Mouse (Mus musculus) cerebellum, adult 18-20 months (tissue): ENCODE results near the gene Tjp2.

ENCODE experiments used
- DNase-seq, 2 experiments: peaks; one replicate each; pipeline ENCODE4 v3.0.0; 2021

Gene Tjp2

DNA sequence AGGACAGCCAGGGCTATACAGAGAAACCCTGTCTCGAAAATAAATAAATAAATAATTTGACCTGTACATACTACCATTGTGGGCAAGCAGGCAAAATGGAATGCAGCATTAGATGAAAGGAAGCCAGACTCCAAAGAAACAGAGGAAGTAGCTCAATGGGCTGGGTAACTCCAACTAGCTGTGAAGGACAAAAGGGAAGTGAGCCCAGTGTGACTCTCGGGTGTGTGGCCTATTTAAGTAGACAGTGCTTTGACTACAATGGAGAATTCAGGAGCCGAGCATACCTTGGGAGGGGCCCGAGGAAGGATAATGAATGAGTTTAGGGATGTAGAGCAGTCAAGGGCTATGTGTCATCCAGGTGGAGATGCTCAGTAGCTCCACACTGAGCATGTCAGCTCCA lies 48.1 kb downstream of the Tjp2 start:
- DNase-seq, result no peak

DNA sequence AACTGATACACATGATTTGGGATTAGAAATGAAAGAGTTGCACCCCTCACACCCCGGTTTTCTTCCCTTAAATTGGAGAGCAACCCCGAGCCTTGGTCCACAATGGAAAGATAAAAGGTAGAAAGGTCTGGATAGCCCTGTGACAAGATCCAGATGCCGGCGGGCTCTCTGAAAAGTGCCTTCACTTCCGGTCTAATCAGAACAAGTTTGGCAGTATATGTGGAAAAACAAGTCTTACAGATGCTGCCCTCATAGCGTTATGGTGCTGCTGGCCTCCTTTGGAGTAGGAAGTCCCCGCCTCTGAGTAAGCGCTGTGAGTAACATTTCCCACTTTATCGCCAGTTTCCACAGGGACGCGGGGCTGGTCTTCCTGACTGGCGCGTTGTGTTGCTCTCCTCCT lies 49.9 kb downstream of the Tjp2 start:
- peak; percentile 23 to 38 for DNase-seq

DNA sequence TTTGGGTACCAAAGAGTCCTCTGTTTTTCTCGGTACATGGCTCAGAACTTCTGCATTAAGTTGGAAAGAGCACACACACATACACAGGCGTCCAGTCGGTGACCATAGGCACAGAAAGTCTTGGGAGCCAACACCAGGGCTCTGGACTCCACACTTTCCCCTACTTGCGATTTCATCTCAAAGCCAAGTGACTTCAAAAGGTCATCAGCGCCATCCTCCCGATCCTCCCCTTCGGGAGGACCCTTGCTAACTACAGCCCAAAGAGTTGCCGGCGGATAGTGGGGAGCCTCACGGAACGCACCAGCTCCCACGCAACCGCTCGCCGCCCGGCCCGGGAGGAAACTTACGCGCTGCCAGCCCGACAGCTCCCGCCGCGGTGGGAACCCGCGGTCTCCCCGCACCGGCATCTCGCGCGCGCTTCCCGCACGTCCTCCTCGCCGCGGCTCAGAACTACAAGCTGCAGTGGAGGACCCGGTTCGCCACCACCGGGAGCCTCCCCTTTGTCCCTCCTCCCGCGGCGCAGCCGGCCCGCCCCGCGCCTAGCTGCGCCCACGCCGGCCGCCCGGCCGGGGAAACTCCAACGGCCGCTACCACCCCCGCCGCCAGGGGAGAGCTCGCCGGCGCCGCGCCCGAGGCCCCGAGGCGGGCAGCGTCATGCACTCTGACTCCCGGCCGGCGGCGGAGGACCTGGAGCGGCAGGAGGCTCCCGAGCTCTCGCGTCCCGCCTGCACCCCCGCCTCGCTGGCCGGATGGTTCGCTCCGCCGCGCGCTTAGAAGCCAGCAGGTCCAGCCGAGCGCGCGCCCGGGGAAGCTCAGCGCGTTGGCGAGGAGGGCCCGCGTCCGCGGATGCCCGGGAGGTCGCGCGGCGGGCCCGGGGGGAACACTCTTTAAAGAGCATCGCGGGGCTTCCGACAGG lies 51.0 kb downstream of the Tjp2 start:
- peak; percentile 97 to 99 for DNase-seq

DNA sequence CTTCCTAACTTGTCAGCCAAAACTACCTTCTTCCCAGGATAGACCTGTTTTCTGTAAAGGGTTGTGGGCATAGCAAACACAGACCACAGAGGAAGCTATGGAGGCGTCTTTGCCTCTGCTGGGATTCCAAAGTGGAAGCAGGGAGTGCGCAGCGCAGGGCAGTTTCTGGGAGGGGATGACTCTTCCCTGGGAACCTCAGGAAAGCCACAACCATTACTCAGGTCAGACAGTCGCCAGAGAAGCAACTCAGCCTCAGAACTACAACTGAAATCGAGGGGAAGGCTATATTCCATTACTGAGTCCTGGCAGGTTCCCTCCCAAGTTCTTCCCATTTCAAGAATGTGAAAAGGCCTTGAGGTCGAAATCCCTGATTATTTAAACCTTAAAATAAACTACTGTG lies 51.8 kb downstream of the Tjp2 start:
- DNase-seq, result peak in 1 of 2 experiments; percentile 7

DNA sequence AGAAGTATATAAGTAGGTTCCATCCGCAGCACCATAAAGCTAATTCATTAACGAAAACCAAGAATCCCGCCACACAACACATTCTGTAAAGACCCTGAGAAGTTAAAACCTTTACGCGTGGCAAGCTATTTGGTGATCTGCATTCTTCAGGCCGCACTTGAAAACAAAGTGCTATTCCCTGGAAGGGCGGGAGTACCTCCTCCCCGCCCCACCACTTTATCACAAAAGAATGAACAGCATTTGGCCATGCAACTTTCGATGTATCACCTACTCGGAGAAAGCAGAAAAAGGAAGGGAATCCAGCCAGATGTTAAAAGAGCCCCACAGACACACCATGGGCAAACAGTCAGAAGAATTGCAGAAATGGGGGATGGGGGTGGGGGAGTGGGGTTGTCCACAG lies 56.3 kb downstream of the Tjp2 start:
- DNase-seq, result no peak

DNA sequence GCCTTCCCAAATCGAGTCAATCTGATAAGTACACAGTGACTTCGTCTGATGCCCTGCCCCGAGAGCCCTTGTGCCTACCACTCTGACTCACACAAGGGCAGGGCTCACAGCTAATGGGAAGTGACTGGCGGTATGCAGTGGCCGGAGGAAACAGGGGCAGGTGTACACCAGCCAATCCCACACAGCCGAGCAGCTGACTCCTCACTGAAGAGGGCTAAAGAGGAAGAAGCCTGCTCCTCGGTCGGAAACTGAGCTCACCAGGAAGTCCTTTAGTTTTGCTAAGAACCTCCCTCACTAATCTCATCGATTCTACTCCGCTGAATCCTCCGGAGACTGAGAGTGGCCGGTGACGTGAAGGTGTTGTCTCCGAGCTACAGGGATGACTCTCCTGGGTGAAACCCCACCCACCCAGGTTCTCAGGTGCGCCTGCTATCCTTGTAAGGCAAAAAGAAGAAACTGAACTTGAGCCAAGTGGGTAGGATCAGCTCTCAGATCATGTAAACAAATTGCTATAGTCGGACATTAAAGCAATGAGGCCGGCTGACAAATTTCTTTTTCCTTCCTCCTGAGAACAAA lies 58.2 kb downstream of the Tjp2 start:
- DNase-seq, result no peak

DNA sequence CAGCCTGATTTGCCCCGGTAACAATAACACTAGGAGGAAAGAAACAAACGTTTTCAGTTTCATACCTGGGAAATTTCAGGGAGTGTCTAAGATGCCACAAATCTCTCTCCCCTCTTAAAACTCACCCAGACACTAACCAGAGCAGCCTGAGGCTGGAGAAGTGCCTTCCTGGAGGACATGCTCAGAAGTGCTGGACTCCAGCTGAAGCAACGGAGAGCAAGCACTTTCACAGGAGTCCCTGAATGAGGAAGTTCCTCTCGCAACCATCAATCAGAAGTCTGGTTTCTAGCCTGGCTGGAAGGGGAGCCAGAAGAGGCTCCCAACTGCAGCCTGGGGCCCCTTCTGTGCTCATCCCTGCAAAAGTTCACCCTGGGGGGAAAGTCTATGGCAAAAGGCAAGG lies 60.9 kb downstream of the Tjp2 start:
- no peak for DNase-seq

DNA sequence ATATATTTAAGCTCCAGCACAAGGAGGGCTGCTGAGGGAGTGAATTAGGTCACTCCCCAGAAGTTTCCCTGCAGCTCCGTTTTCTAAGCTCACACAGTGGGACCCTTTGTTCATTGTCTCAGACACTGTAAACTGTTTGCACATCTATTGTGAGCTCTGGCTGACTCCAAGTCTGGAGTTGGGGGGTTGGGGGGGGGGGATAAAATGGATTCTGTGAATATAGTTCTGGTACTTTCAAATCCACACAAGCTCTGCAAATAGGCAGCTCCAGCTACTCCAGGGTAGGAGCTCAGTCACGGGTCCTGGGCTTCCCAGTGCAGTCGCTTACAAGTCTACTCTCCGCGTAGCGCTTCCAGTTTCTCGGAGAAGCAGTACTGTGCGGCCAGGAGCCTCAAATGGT lies 64.4 kb downstream of the Tjp2 start:
- DNase-seq, result no peak

DNA sequence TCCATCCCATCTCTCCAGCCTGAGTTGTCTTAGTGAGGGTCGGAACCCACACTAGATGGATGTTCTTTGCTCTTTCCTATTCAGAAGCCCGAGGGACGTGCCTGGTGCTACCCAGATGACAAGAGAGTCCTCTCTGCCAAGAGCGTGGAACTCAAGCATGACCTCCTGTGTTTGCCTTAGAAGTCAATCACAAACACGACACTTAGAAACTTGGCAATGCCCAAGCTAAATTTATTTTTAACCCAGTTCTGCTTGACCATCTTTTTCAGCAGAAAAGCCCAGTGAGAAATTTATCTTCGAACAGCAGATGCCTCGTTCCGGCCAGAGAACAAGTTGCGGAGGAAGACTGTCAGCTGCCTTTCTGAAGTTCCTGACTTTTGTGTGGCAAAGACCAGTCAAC lies 65.1 kb downstream of the Tjp2 start:
- no peak for DNase-seq

DNA sequence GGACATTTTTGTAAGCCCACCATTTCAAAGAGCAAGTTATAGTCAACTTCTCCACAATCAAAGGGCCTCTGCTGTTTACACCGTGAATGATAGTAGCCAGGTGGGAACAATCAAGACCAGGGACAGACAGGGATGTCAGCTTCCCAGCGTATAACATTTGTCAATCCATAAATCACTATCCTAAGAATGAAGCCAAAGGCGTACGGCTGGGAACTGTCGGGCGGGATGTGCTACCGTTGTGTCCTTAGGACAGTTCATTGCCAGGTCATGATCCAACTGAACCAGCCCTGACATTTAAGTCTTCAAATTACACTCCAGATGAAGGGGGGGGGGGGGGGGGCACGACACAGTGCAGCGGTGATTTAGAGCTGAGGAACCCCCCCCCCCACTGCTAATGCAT lies 65.5 kb downstream of the Tjp2 start:
- DNase-seq, result no peak

DNA sequence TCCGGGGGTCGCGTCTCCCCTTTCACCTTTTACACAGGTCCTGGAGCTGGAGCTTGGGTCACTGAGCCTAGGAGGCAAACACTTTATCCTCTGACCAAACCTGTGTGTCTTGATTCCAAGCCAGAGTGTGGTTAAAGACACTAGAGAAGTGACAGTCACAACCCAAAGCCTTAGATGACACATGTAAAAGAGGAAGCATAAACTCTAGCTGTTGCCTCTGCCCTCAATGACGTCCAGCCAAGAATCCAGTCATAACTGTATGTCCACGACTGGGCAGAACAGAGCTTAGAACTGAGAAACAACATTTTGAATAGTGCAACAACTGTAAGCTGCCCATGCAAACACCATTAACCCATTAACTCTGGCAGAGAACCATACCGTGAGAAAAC lies 68.8 kb downstream of the Tjp2 start:
- no peak for DNase-seq

DNA sequence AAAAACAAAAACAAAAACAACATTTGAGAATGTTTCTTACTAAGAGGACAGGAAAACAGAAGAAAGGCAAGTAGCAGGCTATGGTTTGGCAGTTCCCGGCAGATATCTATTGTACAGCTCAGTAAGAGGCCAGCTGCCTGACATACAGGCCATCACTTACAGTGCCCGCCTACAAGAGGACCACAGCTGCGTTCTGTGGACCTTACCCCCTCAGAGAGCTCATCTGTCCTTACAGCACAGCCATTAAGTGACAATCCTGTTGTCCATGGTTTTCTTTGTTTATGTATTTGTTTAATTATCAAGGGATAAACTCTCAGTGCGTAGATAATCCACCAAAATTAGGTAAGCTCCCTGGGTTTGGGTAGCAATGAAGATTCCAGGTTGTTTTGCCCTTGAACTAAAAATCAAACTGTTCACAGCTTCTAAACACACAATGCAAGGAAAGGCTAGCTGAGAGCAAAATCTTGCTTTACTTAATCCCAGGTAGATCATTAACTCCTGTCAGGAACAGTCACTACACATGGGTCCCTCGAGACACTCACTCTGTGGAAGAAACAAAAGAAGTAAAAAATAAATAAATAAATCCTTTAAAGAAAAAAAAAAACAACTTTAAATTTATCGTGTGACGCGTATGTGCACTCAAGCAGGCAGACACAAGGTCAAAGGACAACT lies 69.3 kb downstream of the Tjp2 start:
- DNase-seq, result no peak

DNA sequence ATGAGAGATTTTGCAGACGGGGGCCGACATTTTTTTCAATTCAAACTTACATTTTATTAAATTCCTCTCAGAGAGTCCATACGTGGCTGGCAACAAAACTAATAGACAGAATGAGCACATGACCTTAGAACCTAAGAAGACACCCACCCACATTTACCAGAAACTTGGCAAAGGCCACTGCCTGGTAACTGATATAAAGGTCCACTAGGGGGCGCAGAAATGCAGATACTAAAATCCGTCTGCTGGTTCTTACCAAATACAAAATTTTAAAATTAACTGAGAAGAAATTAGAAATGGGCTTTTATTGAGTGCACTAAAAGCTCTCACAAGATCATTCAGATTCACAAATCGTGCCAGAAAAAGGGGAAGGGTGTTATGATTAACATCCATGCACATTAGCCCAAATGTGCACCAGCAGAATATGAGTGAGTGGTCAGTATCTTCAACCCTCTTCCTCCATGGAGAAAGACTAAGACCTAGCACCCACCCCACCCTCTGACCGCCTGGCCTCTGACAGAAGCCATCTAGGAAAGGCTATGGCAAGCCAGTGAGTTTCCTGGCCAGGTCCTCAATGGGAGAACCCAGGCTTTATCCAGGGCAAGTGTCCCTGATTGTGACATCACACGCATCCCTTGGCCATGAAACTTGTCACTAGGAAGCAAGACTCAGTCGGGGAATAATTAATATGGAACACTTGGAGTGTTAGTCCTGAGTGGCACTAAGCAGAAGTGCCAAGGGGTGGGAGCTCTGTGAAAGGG lies 71.4 kb downstream of the Tjp2 start:
- DNase-seq, result peak; percentile 53 to 58

DNA sequence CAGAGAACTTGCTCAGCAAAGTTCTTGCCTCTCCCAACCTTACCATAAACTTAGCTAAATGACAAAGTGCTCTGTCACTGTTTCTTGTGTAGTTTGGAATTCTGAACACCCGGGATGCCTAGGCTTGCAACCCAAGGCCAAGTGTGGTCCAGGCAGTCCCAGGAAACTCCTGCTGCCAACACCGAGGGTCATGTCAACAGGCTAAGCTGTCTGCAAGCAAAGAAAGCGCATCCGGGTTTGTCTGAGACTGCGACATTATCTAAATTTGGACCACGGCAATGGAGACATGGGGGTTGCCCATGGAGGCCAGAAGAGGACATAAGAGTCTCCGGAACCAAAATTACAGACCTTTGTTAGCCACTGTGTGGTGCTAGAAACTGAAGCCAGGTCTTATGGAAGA lies 80.8 kb downstream of the Tjp2 start:
- no peak for DNase-seq

DNA sequence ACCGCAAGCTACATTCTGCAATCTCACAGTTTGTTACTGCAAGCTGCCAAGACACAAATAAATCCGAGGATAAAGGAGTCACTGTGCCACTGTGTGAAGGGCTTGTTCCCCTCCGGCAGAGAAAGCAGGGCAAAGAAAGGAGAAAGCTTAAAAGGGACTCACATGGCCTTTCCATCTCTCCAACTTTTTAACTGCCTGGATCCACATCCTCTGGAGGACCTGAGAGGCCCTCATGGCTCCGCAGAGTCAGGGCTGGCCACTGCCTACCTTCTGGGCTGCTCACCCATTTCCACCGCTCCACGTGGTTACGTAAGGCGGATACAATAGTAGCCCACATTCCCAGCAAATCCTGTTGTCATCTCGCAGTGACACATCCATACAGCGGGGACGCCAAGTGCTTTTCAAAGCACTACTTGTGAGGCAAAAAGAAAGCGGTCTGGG lies 82.2 kb downstream of the Tjp2 start:
- DNase-seq, result peak; percentile 18 to 22

DNA sequence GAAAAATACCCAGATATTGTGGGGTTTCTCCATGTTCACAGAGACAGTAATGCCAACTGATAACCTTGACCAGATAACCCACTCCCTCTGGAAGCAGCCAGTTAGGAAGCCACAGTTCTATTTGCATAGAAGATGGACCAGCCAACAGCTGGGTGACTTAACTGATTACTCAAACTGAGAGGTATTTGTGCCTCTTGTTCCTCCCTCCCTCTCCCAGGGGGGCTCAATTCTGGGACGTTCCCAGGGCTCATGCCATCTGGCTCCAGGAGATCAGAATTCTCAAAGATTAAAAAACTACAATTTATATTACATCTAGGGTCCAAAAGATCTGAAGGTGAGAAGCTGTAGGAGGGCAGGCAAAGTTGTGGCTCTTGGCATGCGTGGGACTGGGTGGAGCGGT lies 84.5 kb downstream of the Tjp2 start:
- no peak for DNase-seq

DNA sequence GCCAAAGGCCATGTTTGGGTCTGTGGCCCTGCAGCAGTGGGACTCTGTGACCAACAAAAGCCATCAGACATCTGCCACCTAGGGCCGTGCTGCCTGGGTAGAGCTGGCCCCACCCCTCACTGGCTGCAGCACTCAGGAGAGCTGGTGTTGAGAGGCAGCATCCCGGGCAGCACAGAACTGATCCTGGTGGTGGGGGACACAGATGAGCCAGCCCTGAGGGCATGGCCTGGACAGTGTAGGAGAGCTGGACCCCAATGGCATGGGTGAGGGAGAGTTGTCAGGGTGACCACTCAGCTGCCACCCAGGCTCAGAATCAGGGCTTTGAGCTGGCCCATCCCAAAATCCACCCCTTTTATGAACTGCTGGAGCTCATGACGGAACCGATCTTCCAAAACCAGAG lies 87.4 kb downstream of the Tjp2 start:
- no peak for DNase-seq

DNA sequence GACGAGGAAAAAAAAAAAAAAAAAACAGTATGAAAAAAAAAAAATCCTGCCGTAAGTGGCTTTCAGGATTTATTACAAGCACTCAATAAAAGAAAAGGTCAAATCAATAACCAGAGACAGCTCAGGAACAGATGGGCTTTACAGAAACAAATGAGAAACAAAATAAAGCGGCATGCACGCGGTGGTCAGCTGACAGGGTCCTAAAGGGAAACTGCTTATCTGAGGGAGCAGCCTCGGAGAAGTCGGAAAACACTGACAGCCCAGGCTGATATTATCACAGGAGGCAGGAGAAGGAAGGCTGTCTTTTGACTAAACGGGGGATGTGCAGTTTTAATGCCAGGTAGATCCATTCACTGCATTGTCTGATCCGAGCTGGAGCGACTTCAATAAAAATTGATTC lies 89.8 kb downstream of the Tjp2 start:
- DNase-seq, result no peak

DNA sequence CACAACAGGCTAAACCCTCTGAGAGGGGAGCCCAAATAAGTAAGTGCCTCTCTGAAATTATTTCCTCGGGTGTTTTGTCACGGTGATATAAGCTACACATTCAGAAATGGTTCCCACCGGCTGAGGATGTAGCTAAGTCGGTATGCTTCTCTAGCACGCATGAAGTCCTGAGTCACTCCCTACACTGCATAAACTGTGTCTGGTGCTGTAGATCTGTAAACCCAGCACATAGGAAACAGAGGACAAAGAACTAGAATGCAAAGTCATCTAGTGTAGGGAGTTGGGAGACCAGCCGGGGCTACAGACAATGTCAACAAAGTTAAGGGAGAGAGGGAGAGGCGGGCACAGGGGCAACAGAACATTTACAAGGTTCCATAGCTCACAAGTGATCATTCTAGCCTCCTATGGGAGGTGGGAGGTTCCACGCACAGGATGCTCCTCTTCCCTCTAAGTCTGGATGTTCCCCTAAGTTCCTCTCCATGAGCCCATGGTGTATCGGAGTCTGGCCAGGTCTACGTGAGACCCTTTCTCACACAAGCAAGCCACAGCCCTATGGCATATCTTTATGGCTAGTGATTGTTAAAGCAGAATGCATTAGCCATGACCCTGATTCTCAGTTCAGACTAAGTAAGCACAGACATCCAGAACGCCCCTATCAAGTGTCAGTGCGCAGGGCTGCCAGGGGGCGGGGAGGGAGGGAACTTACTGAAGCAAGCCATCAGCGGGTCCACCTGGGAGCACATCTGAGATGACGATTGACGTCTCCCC lies 90.5 kb downstream of the Tjp2 start:
- DNase-seq, result no peak

DNA sequence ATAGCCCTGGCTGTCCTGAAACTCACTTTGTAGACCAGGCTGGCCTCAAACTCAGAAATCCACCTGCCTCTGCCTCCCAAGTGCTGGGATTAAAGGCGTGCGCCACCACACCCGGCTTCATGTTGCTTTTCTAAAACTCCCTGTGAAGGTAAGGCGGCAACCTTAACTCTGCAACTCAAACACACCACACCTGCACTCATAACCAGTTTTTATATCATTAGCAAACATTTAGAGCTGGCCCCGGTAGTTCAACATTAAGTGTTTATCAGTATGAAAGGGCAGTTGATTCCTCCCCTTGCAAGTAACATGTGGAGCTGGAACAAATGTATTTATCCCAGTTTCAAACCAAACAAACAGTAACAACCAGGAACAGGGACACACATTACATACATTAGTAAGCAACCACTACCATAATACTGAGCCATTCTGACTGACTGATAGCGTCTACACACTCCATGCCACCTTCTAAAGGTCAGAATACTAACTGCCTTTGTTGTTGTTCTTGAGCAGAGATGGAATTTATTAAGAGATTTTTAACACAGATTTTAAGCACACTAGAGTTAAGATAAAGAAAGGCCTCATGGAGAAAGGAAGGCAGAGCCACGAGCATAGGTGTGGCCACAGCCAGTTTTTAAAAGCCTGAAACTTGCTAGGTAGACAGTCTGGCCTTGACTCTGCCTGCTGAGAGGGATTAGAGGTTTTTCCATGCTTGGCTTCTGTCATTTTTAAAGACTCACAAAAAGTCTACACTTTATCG lies 101.1 kb downstream of the Tjp2 start:
- no peak for DNase-seq

DNA sequence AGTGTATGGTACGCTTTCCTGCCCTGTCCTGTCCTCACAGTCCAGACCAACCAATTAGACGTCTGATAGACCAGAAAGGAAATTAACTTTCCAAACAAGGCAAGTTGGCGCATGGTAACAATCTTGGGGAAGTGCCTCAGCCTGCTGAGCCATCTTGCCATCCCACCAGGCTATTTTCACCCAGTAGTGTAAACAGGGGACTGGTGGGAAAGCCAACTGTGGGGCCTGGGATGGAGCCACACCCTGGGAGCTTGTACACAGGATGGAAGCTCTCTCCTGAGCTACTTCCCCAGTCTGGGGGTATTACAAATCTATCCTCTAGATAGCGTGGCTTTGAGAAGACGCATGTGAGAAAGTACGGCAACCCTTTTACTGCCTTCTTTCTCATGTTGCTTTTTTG lies 101.7 kb downstream of the Tjp2 start:
- DNase-seq, result no peak

DNA sequence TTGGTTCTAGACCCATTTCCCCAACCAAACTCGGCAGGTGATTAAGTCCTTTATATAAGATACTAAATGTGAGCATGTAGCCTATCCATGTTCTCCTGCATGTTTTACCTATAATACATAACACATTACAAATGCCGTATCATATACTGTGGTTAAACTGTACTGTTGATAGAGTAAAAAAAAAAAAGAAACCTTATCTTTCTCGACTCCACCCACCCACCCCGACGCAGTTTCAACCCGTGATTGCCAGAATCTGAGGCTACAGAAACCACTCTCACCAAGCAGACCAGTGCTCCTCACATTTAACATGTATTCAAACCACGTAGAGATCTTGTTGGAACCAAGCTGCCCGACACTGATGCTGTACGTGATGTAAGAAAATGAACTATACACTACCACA lies 102.2 kb downstream of the Tjp2 start:
- DNase-seq, result no peak
